Mouse (Mus musculus) brain, adult 2 months (tissue): ENCODE measurements around the gene Tbk1.
A peak's percentile ranks its signal among the peaks of the same experiment; 100 is the strongest.

ENCODE experiments used
- DNase-seq: peaks from one replicate; pipeline ENCODE4 v3.0.0; 2011; ENCODE audit warnings: low read depth, low spot score

The Tbk1 gene

DNA sequence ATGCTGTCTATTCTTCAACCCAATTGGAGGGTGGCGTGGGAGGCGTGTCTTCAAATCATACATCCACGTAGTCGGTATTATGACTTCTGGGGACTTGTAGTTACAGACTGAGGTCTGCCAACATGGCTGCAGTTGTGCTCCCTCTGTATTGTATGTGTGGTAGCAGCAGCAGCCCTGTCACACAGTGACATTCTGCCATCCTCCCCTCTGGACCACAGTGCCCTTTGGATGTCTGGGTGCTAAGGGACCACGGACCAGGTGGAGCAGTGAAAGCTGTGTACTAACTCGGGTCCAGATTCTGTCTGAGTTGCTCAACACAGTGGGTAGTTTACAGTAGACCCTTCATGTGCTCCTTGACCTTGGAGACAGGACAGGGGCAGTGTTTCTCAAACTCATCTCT lies 43.0 kb downstream of the Tbk1 start:
- no peak for DNase-seq

DNA sequence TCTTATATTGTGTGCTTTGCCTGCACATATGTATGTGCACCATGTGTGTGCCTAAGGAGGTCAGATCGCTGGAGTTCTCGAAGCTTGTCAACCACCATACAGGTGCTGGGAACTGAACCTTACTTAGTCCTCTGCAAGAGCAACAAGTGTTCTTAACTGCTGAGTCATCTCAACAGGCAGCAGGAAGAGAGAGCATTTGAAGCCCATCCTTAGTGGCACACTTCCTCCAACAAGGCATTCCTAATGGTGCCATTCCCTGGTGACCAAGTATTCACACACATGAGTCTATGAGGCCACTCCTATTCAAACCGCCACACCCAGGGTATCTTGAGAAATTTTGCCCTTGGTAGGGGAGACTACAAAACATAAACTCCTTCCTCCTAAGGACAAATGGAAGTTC lies 44.4 kb downstream of the Tbk1 start:
- DNase-seq, result no peak

DNA sequence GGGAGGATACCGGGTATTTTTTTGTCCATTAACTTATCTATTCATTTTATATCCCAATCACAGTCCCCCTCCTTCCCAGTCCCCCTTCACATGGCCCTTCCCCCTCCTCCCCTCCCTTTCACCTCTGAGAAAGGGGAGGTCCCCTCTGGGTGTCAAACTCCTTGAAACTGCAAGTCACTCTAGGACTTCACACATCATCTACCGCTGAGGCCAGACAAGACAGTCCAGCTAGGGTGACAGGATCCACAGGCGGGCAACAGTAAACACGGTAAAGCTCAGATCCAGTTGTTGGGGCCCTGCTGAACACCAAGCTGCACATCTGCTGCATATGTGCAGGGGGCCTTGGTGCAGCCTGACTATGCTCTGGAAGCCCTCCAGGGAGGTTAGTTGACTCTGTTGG lies 51.6 kb downstream of the Tbk1 start:
- no peak for DNase-seq

DNA sequence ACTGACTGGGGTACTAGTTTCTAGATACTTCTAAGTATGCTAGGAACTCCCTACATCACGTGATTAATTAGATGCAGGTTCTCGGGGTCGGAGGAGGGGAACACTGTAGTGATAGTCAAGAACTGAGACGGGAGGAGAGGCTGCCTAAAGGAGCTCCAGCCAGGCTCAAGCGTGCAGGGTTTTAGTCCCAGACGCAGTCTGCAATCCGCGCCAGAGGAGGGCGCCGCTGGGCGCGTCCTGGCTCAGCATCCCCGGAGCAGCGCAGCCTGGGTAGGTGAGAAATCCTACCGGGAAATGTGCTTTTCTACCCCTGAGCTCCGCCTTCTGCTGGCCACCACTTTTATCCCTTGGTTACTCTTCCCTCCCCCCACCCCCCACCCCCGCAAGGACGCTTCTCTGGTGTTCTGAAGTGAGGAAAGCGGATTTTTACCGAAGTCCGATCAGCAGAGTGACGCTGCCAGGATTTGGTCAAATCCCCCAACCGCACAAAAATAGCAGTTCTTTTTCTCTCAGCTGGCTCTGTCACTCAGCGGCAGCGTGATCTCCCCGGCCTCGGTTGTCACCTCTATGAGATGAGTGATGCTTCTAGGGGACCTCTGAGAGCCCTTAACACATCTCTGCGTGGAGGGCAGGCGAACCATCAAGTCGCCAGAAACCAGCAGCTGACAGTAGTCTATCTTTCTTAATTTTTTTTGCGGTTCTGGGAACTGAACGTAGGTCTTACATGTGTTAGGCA lies 53.3 kb downstream of the Tbk1 start:
- DNase-seq, result peak; percentile 83

DNA sequence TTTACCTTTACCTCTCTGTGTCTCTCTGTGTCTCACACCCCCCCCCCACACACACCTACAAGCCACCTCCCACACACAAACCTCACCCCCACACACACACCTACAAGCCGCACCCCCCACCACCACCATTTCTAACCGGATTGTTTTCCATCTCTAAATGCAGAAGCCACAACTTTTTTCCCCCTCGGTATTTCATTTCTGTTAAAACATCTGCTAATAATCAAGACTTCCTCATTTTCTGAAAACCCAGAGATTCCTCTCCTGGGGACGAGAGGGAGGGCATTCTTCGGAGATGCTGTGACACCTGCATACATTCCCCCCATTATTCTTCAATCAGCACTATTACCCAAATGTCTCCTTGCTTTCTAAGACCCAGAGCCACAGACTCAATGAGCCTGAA lies 55.0 kb downstream of the Tbk1 start:
- DNase-seq, result no peak

DNA sequence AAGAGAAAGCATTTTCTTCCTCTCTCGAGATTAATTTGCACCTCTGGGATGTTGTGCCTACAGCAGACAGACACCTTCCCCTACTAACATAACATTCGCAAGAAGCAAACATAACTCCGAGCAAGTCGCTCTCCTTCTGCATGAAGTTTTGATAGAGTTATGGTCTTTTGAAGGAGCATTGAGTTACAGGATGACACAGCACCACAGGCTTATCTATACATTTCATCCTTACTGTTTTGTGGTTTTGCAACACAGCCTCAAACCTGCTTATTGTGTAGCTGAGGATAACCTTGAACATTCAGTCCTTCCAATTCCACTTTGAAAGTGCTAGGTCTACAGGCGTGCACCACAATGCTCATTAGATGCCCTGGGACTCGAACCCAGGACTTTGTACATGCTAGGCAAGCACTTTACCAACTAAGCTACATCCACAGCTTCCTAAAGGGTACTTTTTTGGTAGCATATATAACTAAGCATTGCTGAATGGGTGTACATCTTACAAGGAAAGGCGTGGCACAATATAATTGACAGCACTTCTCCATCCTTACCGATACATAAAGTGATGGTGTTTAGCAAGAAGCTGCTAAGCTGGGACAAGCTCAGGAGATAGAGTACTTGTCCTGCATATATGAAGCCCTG lies 56.1 kb downstream of the Tbk1 start:
- no peak for DNase-seq

DNA sequence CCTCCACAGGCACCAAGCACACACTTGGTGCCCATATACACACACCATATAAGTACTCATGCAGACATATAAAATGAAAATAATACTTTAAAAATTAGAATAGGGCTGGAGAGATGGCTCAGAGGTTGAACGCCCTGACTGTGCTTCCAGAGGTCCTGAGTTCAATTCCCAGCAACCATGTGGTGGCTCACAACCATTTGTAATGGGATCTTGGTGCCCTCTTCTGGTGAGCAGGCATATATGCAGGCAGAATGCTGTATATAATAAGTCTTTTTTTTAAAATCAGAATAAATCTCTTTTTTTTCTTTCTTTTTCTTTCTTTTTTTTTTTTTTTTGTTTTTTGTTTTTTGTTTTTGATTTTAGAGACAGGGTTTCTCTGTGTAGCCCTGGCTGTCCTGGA lies 57.3 kb downstream of the Tbk1 start:
- DNase-seq, result no peak

DNA sequence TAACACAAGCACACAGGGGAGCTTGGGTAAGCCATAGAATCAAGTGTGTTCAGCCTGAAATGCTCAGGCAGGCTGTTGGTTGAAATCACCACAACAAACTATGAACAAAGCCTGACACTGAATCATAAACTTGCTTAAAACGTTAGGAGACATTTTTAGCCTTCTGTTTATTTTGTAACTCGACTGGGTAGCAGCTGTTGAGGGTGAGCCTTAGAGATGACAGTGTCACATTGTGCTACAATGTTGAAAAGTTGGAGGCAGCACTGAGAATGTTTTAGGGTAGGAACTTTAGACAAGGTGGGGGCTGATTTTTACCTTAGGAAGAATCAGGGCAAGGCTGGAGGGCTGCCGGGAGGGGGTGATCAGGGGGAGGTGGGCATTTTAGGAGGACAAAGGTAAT lies 58.1 kb downstream of the Tbk1 start:
- DNase-seq, result no peak

DNA sequence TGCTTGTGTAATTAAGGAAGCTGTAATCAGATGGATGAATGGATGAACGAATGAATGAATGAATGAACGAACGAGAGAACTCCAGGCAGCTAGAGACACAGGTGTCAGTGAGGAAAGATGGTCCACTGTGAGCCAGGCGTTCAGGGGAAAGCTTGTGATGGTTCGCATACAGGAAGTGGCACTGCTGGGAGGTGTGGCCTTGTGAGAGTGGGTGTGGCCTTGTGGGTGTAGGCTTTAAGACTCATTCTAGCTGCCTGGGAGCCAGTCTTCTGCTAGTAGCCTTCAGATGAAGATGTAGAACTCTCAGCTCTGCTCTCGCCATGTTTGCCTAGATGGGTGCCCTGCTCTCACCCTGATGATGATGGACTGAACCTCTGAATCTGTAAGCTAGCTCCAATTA lies 59.5 kb downstream of the Tbk1 start:
- DNase-seq, result no peak

DNA sequence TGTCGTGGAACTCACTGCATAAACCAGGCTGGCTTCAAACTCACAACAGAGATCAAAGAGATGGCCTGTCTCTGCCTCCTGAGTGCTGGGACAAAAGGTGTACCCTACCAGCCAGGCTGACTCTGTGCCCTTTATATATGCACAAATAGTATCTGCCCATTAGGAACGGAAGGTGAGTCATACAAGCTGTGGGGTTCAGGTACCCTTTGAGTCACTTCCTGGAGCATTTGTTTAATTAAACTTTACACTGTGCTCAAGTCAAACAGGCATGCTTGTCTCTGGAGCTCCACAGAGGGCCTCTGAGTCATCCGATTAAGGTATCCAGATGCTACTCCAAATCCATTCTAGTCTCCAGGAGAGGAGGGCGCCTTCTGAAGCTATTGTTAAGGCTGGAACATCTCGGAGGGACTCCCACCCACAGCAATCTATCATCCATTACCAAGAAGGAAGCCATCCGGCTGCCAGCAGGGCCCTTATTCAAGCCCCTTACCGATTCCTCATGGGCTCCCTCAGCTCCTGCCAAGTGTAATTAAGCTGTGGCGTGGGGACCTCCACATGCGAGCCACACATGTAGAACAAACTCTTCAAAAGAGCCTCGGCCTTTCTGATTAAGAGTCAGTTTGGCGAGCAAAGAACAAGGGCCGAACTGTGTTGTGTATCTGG lies 65.5 kb downstream of the Tbk1 start:
- peak; percentile 70 for DNase-seq

DNA sequence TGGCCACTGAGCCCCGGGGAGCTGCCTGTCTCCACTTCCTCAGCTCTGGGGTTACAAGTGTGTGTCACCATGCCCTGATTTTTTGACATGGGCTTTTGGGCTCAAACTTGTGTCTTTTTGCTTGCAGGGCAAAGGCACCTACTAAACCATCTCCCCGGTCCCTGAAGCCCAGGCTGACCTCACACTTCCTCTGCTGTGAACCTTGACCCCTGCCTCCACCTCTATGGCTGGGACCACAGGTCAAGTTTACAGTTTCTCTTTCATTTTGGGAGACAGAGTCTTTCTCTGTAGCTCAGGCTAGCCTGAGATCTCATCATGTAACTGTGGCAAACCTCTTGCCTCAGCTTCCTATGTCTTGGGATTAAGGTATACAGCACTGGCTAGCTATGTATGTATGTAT lies 66.9 kb downstream of the Tbk1 start:
- no peak for DNase-seq

DNA sequence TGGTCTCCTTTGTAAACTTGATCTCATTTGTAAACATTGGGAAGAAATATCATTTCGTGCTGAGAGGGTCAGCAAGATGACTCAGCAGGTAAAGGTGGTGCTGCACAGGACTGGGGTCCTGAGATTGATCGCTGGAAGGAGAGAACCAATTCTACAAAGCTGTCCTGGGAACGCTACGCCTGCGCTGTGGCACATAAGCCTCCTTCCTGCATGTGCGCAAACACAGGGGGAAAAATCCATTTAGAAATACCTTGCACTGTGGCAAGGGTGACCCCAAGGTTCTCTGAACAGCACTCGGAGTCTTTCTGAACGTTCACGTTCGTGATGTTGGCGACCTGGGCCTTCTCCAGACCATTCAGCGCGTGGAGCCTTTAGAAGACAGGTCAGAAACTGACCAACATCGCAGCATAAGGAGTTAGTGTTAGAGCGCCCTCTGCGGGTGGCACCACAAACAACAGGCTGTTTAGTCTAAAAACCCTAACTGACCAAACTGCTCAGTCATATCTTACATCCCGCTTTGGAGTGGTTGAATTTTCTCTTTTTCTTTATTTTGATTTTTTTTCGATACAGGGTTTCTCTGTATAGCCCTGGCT lies 70.5 kb downstream of the Tbk1 start:
- peak; percentile 88 for DNase-seq

DNA sequence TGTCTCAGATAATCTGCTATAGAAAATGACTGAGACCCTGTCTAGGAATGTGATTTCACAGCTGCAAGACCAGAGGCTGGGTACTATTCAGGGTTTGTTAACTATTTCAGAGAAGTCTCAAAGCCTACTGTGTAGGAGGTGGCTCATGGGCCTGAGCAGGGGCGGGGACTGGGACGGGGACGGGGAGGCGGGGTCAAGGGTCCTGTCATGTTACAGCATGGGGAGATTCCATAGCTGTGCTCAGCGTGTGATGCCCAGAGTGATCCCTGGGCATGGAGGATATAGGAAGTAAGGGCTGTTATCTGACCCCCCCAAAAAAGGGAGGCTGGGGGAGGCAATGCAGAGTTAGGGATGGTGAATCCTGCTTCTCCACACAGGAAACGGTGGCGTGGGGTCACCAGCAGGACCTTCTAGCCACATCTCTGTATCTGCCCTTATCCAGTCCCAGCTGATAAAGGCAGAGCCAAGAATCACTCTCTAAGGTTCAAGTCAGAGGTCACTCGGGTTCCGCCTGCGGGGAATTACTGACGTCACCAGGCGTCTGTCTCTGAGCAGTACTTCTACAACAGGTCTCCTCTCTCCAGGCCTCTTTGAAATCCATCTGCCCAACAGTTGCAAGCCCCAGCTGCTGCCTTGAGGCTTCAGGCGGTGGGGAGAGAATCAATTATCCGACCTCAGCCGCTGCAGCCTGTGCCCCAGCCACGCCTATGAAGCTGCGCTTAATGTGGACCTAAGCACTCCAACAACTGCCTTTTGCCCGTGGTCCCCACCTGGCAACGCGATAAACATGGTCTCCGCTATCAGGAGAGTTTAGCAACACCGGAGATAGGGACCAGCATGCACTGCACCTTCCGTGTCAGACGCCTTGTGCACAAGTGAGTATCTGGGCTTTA lies 76.6 kb downstream of the Tbk1 start:
- no peak for DNase-seq

DNA sequence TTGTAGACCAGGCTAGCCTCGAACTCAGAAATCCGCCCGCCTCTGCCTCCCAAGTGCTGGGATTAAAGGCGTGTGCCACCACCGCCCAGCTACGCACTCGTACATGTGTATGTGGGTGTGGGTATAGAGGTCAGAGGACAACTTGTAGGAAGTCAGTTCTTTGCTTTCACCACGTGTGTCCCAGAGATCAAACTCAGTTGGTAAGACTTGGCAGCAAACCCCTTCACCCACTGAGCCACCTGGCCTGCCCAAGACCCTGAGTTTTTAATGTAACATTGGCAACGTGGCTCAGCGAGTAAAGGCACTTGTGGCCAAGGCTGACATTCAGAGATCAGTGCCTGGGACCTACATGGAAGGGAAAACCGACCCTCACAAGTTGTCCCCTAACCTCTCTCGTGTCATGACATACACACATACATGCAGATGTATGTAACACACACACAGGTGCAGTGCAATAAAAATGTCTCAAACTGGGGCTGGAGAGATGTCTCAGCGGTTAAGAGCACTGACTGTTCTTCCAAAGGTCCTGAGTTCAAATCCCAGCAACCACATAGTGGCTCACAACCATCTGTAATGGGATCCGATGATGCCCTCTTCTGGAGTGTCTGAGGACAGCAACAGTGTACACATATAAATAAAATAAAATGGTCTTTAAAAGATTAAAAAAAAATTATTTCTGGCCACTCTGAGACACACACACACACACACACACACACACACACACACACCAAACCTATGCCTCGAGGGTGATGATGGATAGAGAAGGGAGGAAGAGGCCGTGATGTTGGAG lies 78.6 kb downstream of the Tbk1 start:
- DNase-seq, result no peak

DNA sequence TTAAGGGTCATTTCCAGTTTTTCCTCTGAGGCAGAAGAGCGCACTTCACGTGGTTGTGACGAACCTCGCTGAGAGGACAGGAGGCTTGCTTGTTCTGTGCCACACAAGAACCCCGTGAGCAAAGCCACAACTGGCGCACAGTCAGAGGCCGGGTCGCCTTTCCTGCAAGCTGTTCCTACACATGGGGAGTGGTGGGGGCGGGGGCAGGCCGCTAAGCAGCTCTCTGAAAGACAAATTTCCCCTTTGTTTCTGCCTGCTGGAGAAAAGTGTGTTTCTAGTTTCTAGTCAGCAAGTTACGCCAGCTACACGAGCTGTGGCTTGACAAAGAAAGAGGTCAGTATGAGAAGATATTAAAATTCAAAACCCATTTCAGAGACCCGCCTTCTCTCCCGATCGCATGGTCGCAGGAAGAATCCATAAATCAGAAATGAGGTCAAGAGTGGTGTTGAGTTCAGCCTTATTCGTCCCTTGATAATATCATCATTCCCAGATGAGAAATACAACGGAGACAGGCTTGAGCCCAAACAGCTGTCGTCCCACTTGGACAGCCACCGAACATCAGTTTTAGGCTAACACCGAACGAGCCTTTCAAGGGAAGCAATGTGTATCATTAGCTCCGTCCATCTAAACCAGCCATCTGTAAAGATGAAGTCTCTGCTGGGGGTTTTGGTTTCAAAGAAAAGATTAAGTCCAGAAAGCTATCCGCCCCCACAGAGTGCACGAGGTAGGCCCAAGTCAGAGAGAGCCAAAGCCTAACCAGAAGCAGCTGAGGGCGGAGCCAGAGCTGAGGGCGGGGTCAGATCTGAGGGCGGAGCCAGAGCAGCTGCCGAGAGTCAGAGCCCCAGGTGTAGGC lies 79.6 kb downstream of the Tbk1 start:
- peak; percentile 76 for DNase-seq

DNA sequence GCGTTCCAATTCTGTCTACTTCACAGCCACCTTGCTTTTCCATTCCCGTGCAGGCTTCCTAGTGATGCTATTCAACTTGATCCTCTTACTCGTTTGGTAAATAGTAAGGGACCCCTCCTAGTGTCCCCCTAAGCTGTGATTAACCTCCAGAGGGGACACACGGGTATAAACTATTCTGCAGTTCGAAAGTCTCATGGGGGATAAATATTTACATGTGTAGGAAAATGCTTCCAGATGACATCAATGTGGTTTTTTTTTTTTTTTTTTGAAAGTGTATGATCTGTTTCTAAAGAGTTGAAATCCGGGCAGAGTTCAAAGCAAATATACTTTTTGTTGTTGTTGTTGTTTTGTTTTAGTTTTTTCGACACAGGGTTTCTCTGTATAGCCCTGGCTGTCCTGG lies 80.7 kb downstream of the Tbk1 start:
- DNase-seq, result no peak

DNA sequence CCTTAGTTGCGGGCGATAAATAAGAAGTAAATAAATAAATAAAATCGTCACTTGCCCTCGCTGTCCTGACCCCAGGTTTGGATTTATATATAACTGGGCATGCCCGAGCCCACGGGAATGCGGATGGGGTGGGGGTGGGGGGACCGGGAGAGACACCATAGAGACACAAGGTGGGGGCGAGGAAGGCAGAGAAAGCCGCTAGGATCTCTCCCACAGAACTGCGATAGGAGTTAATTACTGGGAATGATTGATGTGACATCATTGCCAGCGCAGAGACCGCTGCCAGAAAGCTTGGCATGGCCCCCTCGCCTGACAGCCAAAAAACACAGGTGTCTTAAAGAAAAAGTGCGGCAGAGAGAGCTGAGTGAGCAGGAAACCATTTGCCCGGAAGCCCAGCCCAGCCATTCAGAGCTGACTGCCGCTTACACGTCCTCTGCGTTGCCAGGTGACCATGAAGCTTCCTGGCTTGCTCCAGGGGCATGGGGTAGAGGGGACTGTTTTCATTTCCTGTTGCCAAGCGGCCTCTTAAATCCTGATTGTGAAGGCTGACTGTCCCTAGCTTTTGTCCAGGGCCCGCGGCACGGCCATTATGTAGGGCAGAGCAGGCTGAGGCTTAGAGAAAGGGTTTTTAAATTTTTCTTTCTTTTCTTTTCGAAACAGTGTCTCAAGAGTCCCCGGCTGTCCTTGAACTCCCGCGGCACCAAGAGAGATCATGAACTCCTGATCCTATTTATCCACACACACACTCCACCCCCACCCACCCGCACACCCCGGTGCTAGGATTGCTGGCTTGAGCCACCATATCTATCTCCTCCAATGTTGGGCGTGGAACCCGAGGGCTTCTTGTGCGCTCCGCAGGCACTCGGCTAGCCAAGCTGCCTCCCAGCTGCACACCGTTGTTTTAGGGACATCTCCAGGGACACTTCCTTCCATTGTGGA lies 81.3 kb downstream of the Tbk1 start:
- peak; percentile 92 for DNase-seq

DNA sequence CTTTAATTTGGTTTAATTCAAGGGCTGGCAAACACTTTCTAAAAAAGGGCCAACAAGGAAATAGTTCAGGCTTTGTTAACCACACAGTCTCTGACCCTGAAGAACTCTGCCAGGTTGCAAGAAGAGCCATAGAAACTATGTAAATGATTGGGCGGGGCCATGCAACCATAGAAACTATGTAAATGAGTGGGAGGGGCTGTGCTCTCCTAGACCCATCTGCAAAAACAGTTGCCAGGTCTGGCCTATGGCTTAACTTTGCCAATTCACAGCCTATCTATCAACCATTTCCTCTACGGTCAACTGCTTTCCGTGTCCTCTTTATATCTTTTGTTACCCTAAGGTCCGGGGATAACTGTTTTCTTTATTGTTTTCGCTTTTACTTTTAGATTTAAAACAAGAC lies 85.4 kb downstream of the Tbk1 start:
- no peak for DNase-seq

DNA sequence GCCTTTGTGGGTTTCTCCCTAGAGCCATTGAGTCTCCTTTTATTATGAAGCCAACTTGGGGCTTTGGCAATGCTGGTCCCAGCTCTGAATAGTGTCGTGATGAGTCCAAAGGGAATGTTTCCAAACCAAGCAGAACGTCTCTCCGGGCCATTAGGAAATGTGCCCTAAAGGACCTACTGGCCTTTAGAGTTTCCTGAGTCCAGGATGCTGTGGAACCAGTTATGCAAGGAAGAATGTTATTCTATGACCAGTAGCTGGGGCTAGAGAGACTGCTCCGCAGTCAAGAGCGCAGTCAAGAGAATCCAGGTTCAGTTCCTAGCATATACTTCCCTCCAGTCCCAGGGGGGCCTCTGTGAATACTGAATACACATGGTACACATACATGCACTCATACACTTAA lies 86.6 kb downstream of the Tbk1 start:
- DNase-seq, result no peak
